Mouse (Mus musculus) retina, embryonic 14.5 days (tissue): ENCODE results near the gene Man1a.
A peak's percentile ranks its signal among the peaks of the same experiment; 100 is the strongest.

ENCODE experiments used
- DNase-seq: peaks from one replicate; pipeline ENCODE4 v3.0.0-alpha.2; 2015; ENCODE audit warnings: low spot score

Man1a gene

DNA sequence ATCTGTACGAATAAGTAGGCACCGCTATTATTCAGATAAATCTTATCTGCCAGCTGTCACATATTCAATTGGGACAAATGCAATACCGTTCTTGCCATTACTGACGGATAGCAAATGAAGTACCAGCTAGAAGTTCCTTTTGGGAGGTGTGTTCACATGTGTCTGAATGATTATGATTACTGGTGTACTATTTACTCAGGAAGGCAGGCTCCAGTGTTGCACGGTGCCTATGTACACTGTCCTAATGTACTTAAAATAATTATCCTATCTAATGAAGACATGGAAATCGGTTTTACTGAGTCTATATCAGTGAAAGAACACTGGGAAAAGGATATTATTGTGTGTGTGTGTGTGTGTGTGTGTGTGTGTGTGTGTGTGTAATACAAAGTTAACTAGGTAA, 160.7 kb downstream of the Man1a start:
- no peak for DNase-seq

DNA sequence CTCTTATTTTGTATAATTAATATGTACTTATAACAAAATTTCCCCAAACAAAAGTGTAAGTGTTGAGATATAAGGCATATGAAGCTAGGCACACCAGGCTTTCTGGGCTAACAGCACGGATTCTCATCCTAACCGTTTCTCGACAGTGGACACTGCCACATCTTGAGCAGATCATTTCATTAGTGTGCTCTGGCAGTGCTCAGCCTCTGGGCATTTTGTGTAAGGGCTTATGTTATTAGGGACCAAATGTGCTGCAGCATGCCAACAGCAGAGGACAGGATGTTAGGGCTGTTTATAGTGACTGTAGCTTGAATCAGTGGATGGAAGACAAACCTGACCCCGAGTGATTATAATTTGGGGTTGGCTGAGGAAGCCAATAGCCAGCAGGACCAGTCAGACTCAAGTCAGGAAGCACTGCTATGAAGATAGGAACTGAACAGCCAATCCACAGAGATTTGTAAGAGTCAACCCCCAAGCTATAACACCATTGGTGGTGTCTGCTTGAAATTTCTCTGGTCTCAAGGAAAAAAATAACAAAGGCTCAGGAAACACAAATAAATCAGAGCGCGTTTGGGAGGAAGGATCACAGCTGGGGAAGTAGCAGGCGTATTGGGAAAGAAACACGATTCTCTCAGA, 161.3 kb downstream of the Man1a start:
- no peak for DNase-seq

DNA sequence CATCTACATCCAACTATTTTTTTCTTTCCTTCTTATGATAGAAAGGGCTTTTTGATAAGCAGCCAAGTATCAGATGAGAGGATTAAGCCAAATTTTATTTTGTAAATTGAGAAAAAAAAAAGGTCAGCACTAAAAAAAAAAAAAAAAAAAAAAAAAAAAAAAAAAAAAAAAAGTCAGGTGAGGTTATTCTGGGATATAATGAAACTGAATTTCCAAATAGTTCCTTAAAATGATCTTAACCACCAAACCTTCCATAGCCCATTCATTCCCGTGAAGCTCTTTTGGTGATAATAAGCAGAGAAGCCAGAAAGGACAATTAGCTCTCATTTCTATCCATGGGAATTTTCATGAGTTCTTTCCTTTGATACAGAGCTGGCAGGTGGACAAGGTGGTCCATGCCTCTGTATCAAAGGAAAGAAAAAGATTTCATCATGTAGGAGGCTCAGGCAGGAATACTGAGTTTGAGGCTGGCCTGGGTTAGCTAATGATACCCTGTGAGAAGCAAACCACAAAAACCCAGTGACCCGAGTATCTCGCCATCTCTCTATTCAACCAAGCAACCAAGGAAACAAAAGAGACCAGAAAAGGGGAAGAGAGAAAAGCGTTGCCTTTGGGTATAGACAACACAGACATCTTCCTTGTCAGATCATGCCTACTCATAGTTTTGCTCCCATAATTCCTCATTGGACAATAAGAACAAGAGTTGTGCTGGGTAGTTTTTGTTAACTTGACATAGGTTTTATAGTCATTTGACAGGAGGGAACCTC, 162.7 kb downstream of the Man1a start:
- no peak for DNase-seq

DNA sequence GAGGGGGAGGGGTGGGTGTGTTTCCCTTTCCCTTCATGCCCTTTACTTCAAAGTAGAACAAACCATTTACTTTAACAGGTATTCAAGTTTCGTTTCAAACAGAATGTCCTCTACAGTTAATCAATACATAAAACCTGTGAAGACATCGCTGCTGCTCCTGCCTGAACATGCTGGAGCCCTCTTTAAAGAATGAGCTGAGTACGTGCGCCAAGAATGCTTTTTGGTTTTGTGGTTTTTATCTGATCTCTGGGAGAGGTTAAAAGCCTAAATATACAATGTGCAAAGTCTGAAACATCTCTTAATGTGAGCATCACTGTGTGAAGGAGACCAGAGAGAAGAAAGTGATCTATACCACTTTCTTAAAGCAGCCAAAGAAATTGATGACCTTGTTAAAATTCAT, 186.9 kb downstream of the Man1a start:
- no peak for DNase-seq

DNA sequence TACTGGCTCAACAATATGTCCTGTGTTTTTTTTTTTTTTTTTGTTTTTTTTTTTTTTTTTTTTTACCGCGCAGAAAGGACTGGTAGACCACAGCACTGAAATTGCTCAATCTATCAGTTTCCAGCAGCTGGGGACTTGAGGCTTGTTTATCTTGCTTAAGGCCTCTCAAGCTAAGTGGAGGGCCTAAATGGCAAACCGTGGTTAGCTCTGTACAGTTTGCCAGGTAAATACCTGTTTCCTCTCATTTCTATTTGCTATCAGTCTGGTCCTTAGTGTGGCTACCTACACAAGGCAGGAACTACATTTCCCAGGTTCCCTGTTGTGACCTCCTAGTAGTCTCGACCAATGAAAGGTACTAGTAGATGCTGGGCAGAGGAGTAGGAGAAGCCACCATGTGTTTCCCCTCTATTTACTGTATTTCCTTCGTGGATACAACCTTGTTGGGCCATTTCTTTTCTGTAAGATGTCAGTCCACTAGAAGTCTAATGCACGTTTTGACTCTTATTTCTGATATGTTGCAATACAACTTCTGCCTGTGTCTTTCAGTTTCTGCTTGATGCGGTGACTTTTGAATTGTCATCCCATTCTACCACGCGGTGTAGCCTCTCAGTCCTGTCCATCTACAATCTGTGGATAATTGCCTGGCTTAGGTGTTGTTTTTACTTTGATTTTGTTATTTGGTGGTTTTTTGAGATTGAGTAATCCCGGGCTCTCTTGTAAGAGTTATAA, 187.9 kb downstream of the Man1a start:
- DNase-seq: no peak

DNA sequence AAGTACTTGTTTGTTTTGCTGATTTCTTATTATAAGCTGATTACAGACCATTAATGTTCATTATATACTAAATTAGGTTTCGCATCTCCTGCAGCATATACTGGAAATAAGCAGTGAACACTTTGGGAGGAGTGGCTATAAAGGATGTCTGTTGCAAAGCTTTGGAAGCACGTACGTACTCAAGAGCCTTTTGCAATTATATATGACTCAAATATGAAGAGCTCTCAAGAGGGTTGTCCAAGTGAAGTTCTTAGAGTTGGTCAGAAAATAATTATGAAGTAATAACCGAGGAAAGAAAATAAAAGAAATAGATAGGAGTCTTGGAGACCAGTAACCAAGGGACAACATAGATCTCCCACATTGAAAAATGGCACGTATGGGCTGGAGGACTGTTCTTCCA, 189.9 kb downstream of the Man1a start:
- DNase-seq: no peak

DNA sequence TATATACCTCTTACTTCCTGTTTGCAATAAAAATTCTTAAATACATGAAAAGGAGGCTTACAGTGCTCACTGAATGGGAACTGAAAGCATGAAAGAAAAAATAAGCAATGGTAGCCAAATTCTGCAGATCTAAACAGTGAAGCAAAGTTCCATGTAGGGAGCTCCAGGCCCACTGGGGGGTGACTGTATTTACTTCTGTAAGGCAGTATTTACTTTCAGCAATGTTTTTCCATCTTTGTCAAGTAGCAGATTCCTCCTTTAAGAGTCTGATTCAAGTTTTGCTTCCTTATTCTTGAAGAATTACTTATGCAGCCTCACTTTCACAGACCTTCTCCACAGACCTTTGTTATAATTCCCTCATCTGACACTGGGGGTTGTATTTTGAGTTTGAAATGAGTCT, 195.1 kb downstream of the Man1a start:
- DNase-seq: no peak

DNA sequence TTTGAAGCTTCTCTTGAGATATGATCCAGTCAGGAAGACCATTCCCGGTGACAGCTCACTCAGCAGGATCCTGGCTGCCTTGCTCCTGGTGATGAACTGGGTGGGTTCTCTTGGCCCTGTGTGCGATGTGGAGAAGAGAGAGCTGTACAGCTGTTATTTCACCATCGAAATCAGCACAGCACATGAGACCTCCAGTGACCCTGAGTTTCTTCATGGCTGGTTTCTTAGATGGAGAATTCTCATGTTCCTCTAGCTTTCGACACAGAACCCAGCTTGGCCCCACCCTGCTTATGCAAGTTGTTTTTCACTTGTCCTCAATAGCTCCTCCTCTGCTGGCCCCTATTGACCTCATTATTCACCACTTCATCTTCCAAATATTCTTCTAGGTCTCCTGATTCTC, 200.5 kb downstream of the Man1a start:
- DNase-seq: no peak

DNA sequence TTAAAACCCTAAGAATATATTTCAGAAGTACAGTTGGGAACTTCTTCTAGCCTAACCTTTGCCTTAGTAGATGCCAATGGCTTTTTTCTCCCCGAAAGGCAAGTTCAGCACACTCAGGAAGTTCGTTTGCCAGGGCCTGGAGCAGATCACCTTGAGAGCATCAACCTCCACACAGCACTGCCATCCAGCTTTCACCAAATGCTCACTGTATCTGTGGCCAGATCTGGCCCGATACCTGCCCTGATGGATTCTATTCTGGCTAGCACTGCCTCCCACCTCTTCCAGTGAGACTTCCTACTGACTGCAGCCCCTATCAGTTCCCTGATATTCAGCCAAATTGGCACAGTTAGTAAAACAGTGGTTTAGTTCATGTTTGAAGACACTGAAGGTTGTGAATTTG, 202.2 kb downstream of the Man1a start:
- no peak for DNase-seq

DNA sequence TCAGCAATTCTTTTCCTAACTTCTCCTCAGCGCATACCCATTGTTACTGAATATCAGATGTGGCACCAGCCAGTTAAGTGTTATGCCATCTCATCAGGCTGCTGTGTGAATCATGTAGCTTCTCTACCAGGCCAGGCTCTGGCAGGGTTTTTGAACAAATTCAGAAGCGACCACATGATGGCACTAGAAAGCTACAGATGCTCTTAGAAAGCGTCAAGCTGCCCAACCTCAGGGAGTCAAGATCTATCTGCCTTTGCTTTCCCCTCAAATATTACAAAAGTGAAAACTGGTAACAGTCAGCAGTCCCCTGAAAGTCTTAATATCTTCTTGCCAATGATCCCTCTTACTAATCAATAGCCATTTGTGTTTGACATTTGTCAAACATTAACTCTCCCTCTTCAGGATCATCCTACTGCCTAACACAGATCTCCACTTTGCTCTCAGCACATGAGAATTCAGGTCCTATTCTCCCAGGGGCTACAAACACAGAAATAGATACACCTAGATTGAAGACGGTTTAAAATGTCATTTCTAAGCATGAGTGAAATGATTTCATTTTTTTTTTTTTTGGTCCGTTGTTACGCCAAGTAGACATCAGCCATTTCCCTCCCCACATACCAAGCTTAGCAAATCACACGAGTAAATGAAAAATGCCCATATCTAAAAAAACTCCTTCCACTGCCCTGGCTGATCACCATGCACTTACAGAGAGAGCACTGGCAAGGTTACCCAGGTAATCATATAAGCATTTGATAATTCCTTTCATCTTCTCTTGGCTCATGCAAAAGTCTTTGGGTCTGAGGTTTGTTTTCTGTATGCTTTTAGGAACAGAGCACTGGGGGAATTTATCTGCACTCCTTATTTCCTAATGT, 212.7 kb downstream of the Man1a start:
- peak; percentile 82 for DNase-seq

DNA sequence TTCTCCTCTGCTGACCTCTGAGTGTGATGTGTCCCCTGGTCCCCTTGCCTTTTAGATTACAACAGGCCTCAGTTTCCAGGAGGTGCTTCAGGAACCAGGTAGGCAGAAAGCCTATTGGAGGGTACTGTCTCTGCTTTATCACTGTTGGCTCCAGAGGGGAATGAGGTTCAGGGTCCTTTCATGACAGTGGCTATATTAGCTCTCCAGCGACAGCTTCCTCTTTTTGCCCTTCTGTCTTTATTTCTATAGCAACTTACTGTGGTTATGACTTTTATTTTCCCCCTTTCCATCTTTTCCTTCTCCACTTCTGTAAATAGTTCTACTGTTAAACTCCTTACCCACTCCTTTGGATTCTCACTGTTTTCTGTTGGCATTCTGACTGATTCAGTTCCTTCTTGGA, 216.5 kb downstream of the Man1a start:
- no peak for DNase-seq

DNA sequence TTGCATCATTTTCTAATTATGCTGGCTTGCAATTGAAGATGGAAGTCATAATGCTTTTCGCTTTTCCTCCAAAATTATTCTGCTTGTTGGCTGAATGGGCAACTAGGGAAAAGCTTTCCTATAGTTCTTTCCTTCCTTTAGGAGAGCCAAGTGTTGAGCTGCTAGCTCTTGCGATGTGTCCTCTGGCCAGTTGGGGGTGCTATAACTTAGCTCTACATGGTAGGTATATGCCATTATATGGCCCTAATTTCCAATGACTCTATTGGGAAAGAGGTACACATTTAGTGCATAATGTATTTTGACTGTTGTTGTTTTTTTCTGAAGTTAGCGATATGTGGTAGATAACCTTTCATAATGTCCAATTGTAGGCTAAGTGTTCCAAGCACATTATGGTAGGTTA, 217.2 kb downstream of the Man1a start:
- peak; percentile 6 for DNase-seq
